Mouse (Mus musculus) lung, embryonic 15.5 days (tissue): ENCODE measurements at regions not wholly inside any gene's neighbourhood (a gene's known extent, or its start where the extent isn't known, plus 50 kb on each side); places are given as distances from the start of the nearest gene placed in this dataset.

Experiments
- ATAC-seq: fragments of 200-750 bp; cut with Nextera tagmentation; 2 replicates; pipeline ENCODE4 v1.8.0; 2017; ENCODE audit warnings: moderate number of reproducible peaks, borderline replicate concordance; ENCODE audit not compliant: low FRiP score, low TSS enrichment; ENCODE audit errors: extremely low read depth
- H3K27ac ChIP-seq: fragments of 300-500 bp; sonication (generic); 2 replicates; pipeline ENCODE4 v1.5.1; 2015; ENCODE audit warnings: moderate library complexity, mild to moderate bottlenecking, inconsistent platforms
- H3K27me3 ChIP-seq: fragments of 300-500 bp; sonication (generic); 2 replicates; pipeline ENCODE4 v1.6.1; 2015; ENCODE audit warnings: inconsistent platforms
- H3K36me3 ChIP-seq: fragments of 300-500 bp; sonication (generic); 2 replicates; pipeline ENCODE4 v1.6.1; 2015; ENCODE audit warnings: inconsistent platforms
- H3K4me1 ChIP-seq: fragments of 300-500 bp; sonication (generic); 2 replicates; pipeline ENCODE4 v1.6.1; 2015; ENCODE audit warnings: inconsistent platforms
- H3K4me2 ChIP-seq: fragments of 300-500 bp; sonication (generic); 2 replicates; pipeline ENCODE4 v1.6.1; 2015; ENCODE audit warnings: inconsistent platforms, mild to moderate bottlenecking, moderate library complexity
- H3K4me3 ChIP-seq: fragments of 300-500 bp; sonication (generic); 2 replicates; pipeline ENCODE4 v1.5.1; 2015; ENCODE audit warnings: mild to moderate bottlenecking, inconsistent platforms
- H3K9ac ChIP-seq: fragments of 300-500 bp; sonication (generic); 2 replicates; pipeline ENCODE4 v1.6.1; 2015; ENCODE audit warnings: inconsistent platforms
- H3K9me3 ChIP-seq: fragments of 300-500 bp; sonication (generic); 2 replicates; pipeline ENCODE4 v1.6.1; 2016; ENCODE audit warnings: inconsistent platforms
- WGBS: fragments of 180-500 bp; shearing (Covaris S2); methylation state at CpG from one replicate; pipeline ENCODE4 v1.1.7; 2015; 5-methylcytosine and 5-hydroxymethylcytosine counted together

DNA sequence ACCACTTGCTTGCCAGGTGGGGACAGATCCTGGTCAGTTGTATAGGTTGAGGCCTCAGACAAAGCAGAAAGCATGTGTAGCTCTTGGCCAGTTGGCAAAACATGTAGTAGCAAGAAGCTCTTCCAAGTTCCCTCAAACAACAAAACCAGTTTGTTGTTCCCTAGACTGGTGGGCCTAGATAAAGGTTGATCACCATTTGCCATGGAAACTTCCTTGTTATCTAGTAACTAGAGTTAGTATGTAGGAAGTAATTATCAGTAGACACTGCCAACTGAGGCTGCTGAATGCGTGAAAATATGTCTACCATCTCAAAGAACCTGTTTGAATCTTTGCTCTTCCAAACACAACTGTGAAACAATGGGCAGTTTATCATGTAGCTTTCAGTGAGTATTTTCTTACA is 1098.7 kb downstream of the Pcdh18 start:
- H3K4me2 ChIP-seq: no peak overlapping the region
- ATAC-seq: no peak
- no peaks in the 10 kb centered on the region for H3K9me3 ChIP-seq
- H3K9ac ChIP-seq: no peak overlapping the region
- no peak overlapping the region for H3K4me3 ChIP-seq
- H3K36me3 ChIP-seq: no peaks in the 10 kb centered on the region
- no peak overlapping the region for H3K27ac ChIP-seq
- H3K27me3 ChIP-seq: no peaks in the 10 kb centered on the region
- H3K4me1 ChIP-seq: no peaks in the 10 kb centered on the region
- WGBS: 71% methylated on average over 1 of the region's 1 CpGs

DNA sequence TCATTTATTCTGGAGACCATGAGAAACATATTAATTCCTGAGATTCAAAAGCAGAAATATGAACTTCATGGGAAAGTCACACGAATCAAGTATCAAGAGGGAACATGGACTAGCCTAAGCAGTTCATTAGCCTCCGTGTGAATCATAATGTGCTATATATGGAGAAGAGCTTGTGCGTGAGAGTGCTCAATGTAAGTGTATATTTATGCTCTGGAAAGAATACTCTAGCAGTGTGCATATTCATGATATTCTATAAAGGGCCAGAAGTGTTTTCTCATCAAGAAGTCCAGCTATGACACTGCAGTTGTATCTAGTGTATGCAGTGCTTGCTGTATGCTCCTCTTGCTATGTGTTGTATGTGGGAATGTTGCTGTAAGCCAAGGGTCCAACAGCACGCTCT is 1102.0 kb downstream of the Pcdh18 start:
- H3K36me3 ChIP-seq: no peaks in the 10 kb centered on the region
- H3K4me3 ChIP-seq: no peak overlapping the region
- H3K9ac ChIP-seq: no peak overlapping the region
- no peak overlapping the region for H3K27ac ChIP-seq
- 81% methylated on average over 4 of the region's 4 CpGs for WGBS
- no peak for ATAC-seq
- no peaks in the 10 kb centered on the region for H3K27me3 ChIP-seq
- H3K4me1 ChIP-seq: no peaks in the 10 kb centered on the region
- H3K9me3 ChIP-seq: no peaks in the 10 kb centered on the region
- no peak overlapping the region for H3K4me2 ChIP-seq

DNA sequence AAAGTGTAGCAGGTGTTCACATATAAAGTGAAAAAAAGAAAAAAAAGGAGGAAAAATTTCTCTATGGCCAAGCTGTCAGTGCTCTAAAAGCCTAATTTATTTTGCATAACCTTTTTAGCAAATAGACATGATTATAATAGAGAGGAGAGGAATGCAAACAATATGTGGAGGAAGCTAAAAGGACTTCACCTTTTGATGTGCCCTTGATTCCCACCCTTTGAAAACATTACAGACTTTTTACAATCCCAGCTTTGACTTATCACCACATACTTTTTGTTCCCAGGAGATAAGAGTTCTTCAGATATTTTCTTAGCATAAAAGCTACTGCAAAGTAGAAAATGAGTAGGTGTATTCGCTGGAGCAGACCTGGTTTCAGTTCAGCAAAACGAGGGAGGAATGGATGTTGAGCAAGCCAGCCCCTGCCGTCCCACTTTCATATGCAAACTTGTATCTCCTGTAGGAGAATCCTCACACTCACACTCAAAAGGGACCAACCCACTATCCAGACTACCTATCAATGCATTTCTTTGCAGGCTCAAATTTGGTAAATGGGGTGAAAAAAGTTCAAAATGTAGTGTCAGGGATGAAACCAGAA is 1125.1 kb downstream of the Pcdh18 start:
- no peak overlapping the region for H3K4me2 ChIP-seq
- no peaks in the 10 kb centered on the region for H3K9me3 ChIP-seq
- no peaks in the 10 kb centered on the region for H3K4me1 ChIP-seq
- no peaks in the 10 kb centered on the region for H3K36me3 ChIP-seq
- H3K9ac ChIP-seq: no peak overlapping the region
- no peak overlapping the region for H3K27ac ChIP-seq
- H3K4me3 ChIP-seq: no peak overlapping the region
- ATAC-seq: no peak
- WGBS: 25% methylated on average over 3 of the region's 3 CpGs
- H3K27me3 ChIP-seq: no peaks in the 10 kb centered on the region

DNA sequence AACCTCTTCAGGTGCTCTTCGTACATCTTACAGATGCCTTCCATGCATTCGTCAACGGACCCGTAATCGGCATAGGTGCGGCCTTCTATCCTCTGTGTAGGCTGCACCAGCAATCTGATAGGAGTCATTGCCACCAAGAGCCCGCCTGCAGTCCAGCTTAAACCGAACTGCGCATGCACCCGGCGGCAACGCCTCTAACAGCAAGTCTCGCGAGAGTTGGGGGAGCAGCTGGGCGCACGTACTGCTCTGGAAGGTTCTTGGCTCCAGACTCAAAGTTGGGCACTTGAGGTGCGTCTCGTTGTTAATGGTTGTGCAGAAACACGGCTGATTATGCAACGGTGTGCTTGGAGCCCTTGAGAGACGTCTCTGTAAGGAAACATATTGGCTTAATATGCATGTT is 1148.2 kb downstream of the Pcdh18 start:
- no peak overlapping the region for H3K27ac ChIP-seq
- H3K27me3 ChIP-seq: no peaks in the 10 kb centered on the region
- H3K9ac ChIP-seq: no peak overlapping the region
- WGBS: 91% methylated on average over 21 of the region's 21 CpGs
- no peaks in the 10 kb centered on the region for H3K36me3 ChIP-seq
- H3K4me1 ChIP-seq: no peaks in the 10 kb centered on the region
- no peak overlapping the region for H3K4me2 ChIP-seq
- no peaks in the 10 kb centered on the region for H3K9me3 ChIP-seq
- H3K4me3 ChIP-seq: no peak overlapping the region
- ATAC-seq: no peak

DNA sequence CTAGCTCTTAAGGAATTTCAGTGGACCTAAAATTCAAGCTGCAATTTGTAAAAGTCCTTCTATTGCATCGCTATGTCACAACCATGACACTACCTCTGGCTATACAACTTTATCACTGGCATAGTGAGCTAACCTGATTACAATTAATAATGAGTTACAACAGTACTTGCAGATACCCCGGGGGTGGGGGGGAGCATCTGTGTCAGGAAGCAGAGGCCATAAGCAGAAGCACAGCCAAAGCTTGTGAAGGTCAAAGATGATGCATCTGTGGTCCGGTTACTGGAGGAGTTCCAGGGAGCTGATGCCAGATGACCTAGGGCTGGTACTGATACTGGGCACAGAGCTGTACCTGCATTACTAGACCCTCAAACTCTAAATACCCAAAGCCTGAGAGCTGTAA is 1152.3 kb downstream of the Pcdh18 start:
- Histone ChIP-seq H3K9me3 (no peaks in the 10 kb centered on the region), H3K4me3 (no peak overlapping the region), H3K4me1 (no peaks in the 10 kb centered on the region), H3K9ac (no peak overlapping the region), H3K27ac (no peak overlapping the region), H3K4me2 (no peak overlapping the region), H3K27me3 (no peaks in the 10 kb centered on the region), H3K36me3 (no peaks in the 10 kb centered on the region)
- ATAC-seq: no peak
- WGBS: 74% methylated on average over 3 of the region's 3 CpGs

DNA sequence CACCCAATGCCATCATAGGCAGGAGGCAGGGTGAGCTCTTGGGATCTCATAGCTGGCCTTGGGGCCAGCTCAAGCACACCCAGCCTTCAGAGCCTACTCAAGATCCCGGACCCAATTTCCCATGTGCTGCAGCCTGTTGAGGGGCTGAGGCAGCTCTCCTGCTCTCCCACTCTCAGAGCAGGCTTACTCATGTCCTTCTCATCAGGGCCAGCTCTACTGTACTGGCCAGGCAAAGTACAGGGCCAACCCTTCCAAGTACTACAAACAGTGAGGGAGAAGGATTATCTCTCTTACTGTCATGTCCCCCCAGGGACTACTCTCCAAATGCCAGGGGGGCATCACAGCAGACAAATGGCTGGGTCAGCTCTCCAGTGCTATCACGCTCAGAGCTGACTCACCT is 1169.8 kb downstream of the Pcdh18 start:
- H3K4me1 ChIP-seq: no peaks in the 10 kb centered on the region
- 98% methylated on average over 2 of the region's 2 CpGs for WGBS
- H3K4me2 ChIP-seq: no peak overlapping the region
- H3K27me3 ChIP-seq: no peaks in the 10 kb centered on the region
- ATAC-seq: peak; percentile 46; the same call in 1 of the 2 replicates
- H3K4me3 ChIP-seq: no peak overlapping the region
- H3K36me3 ChIP-seq: no peaks in the 10 kb centered on the region
- H3K9me3 ChIP-seq: no peaks in the 10 kb centered on the region
- no peak overlapping the region for H3K27ac ChIP-seq
- H3K9ac ChIP-seq: no peak overlapping the region

DNA sequence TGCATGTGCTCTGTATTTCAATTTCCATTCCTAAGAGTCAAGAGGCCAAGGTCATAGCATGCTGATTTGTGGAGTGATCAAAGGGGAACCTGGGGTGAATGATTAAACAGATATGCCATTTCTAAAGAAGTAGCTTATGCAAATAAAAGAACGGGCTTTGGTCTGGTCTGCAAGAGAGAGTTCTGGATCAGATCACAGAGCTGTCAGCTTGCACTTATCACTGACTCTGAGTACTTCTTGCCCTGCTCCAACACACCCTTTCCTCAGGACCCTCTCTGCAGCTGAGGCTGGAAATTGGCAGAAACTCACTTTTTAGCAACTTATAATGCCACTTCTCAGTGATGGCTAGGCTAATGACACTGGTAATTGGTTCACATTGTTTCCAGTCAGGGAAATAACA is 1171.0 kb downstream of the Pcdh18 start:
- Histone ChIP-seq H3K9me3 (no peaks in the 10 kb centered on the region), H3K27me3 (no peaks in the 10 kb centered on the region), H3K36me3 (no peaks in the 10 kb centered on the region), H3K9ac (no peak overlapping the region), H3K4me2 (no peak overlapping the region), H3K4me3 (no peak overlapping the region), H3K27ac (no peak overlapping the region), H3K4me1 (no peaks in the 10 kb centered on the region)
- no peak for ATAC-seq
- 16% methylated on average over 1 of the region's 1 CpGs for WGBS

DNA sequence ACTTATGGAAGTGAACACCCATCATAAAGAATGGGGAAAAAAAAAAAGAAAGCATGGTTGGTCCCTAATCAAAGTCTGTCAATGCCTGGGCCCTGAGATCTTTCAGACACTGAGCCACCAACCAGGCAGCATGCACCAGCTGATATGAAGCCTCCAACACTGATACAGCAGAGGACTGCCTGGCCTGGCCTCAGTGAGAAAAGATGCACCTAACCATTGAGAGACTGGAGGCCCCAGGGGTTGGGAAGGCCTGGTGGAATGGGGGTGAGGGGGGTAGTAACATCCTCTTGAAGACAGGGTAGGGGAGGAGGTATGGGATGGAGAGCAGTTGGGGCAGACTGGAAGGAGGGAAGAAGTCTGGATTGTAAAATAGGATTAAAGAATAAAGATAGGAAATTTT is 1172.8 kb downstream of the Pcdh18 start:
- Histone ChIP-seq H3K36me3 (no peaks in the 10 kb centered on the region), H3K4me3 (no peak overlapping the region), H3K4me1 (no peaks in the 10 kb centered on the region), H3K27me3 (no peaks in the 10 kb centered on the region), H3K27ac (no peak overlapping the region), H3K4me2 (no peak overlapping the region), H3K9me3 (no peaks in the 10 kb centered on the region), H3K9ac (no peak overlapping the region)
- ATAC-seq: no peak

DNA sequence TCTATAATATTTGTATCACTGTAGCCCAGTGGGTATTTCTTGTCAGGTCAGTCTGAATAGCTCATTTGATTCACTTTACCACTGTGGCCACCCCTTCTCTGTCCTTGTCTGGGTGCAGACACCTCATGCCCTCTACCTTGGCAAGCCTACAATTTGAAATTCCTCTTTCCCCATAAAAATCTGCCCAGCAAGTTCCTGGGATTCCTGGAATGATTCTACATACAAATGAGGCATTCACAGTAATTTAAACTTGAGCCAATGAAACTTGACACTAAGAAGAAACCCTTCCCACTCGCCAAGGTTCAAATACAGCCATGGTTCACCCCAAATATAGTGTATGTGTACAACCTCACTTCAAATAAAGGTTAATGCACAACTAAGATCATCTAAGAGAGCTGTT is 1174.6 kb downstream of the Pcdh18 start:
- Histone ChIP-seq H3K9ac (no peak overlapping the region), H3K27me3 (no peaks in the 10 kb centered on the region), H3K4me3 (no peak overlapping the region), H3K4me2 (no peak overlapping the region), H3K27ac (no peak overlapping the region), H3K9me3 (no peaks in the 10 kb centered on the region), H3K4me1 (no peaks in the 10 kb centered on the region), H3K36me3 (no peaks in the 10 kb centered on the region)
- no peak for ATAC-seq
- 59% methylated on average over 1 of the region's 1 CpGs for WGBS

DNA sequence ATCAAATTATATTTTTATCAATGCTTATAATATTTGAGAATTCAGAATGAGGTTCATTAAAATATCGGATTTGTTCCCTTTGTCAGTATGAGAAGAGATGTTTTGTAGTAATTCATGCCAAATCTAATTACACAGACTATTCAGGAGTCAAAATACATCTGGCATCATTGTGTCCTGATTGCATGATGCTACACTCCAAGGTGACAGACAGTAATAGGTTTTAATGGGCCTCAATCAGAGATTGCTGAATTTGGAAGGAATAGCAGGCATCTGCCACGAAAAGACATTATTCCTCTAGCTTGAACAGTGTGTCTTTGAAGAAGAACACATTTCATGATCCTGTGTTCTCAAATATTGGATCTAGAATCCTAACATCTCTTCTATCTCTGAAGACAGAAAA is 1177.2 kb downstream of the Pcdh18 start:
- no peaks in the 10 kb centered on the region for H3K9me3 ChIP-seq
- H3K4me2 ChIP-seq: no peak overlapping the region
- no peak for ATAC-seq
- H3K4me3 ChIP-seq: no peak overlapping the region
- no peak overlapping the region for H3K9ac ChIP-seq
- no peaks in the 10 kb centered on the region for H3K4me1 ChIP-seq
- H3K27me3 ChIP-seq: no peaks in the 10 kb centered on the region
- WGBS: 73% methylated on average over 2 of the region's 2 CpGs
- no peak overlapping the region for H3K27ac ChIP-seq
- H3K36me3 ChIP-seq: no peaks in the 10 kb centered on the region

DNA sequence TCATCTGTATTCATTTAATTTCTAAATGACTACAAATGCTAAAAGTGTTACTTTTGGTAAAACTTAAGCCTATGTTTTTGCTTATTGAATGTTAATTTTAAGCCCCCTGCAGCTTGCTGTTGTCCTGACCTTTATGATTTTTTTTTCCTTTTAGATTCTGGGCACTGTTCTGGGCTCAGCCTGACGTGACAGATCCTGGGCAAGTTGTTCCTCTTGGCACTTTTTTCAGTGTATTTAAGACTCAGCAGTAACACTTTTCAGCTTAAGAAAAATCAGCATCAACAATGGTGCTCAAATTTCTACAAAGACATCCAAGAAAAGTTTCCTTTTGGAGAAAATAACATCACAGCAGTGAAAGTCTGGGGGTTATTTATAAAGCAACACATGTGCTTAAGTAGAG is 1177.9 kb downstream of the Pcdh18 start:
- no peak overlapping the region for H3K4me2 ChIP-seq
- no peak overlapping the region for H3K27ac ChIP-seq
- ATAC-seq: no peak
- H3K36me3 ChIP-seq: no peaks in the 10 kb centered on the region
- H3K9me3 ChIP-seq: no peaks in the 10 kb centered on the region
- 54% methylated on average over 1 of the region's 1 CpGs for WGBS
- no peak overlapping the region for H3K9ac ChIP-seq
- H3K4me3 ChIP-seq: no peak overlapping the region
- H3K4me1 ChIP-seq: no peaks in the 10 kb centered on the region
- H3K27me3 ChIP-seq: no peaks in the 10 kb centered on the region

DNA sequence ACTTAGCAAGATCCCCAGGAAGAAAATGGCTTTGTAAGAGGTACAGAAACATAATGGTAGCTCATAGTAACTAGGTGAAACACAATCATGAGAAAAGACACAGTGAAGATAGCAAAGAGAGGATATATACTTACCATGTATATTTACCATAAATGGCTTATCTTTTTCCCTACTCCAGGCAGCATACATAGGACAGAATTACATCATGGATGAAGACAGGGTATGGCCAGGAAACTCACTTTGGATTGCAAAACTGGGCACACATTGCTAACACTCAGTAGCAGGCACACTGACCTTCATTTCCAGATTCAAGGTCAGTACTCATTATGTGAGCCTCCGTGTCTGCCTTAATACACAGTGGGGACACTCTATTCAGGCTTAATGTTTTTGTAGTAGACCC is 1210.5 kb downstream of the Pcdh18 start:
- H3K4me1 ChIP-seq: no peaks in the 10 kb centered on the region
- no peaks in the 10 kb centered on the region for H3K36me3 ChIP-seq
- no peak for ATAC-seq
- H3K9me3 ChIP-seq: no peaks in the 10 kb centered on the region
- H3K4me3 ChIP-seq: no peak overlapping the region
- H3K27ac ChIP-seq: no peak overlapping the region
- no peak overlapping the region for H3K4me2 ChIP-seq
- H3K9ac ChIP-seq: no peak overlapping the region
- 83% methylated on average over 1 of the region's 1 CpGs for WGBS
- no peaks in the 10 kb centered on the region for H3K27me3 ChIP-seq

DNA sequence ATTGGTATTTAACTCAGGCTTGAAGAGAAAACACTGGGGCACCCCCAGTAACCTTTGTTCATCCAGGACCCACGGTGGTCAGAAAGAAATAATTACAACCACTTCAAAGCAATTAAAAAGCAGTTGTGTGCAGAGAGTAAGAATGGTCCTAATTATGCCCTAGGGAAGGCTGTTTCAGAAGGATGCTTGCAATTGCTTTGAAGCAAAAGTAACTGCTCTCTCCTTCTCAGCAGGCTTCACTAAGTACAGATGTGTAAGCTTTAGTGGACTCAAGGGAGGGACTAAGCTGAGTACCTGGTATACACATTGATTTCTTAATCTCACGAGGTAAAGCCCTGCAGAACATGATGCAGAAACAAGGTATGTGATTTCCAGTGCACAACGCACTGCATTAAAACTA is 1242.1 kb downstream of the Pcdh18 start:
- no peak for ATAC-seq
- WGBS: 45% methylated on average over 3 of the region's 3 CpGs
- no peak overlapping the region for H3K9ac ChIP-seq
- no peak overlapping the region for H3K4me3 ChIP-seq
- no peaks in the 10 kb centered on the region for H3K9me3 ChIP-seq
- H3K4me1 ChIP-seq: no peaks in the 10 kb centered on the region
- no peaks in the 10 kb centered on the region for H3K27me3 ChIP-seq
- H3K36me3 ChIP-seq: no peaks in the 10 kb centered on the region
- no peak overlapping the region for H3K27ac ChIP-seq
- no peak overlapping the region for H3K4me2 ChIP-seq
